Mouse (Mus musculus) erythroblast, embryonic 14.5 days (primary cell): ENCODE results near the gene Sdc3.

Source experiments
- GATA1 ChIP-seq: IDR thresholded peaks from 2 replicates; pipeline ENCODE4 v1.6.1; 2012; ENCODE audit warnings: low read length, inconsistent platforms, mixed read lengths
- TAL1 ChIP-seq: IDR thresholded peaks from 3 replicates; pipeline ENCODE4 v1.6.1; 2012; ENCODE audit warnings: low read length, inconsistent platforms, mixed read lengths

DNA sequence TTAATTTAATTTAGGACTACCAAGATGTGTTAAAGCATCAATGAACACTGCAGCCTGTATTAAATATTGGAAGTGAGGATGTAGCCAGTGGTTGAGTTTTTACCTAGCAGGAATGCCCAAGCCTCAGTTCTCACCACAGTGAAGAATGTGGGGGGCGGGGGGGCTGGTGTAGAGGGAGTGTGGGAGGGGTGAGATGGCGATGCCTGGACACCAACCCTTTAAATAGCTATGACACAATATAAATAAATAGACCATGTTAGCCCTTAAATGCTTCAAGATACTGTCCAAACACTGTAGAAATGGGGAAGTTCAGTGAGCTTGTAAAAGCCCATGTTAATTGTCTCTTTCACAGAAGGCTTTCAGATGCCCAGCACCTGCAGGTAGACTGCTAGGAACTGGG lies 32.5 kb upstream of the Sdc3 start:
- TF ChIP-seq GATA1 (no peak), TAL1 (no peak)
